Mouse (Mus musculus) R1 (cell line): Measurements from ENCODE around the gene Sqstm1.

ENCODE experiments used
- DNase-seq: peaks from one replicate; pipeline ENCODE4 v3.0.0-alpha.2; 2018; ENCODE audit warnings: low read depth, low spot score

Gene Sqstm1

GRCm38 (mm10) chr11:50230481-50231304 lies 20.1 kb upstream of the Sqstm1 start:
- DNase-seq: peak; percentile 55

GRCm38 (mm10) chr11:50229252-50229910 lies 18.8 kb upstream of the Sqstm1 start:
- DNase-seq: no peak

GRCm38 (mm10) chr11:50228772-50229171 lies 18.1 kb upstream of the Sqstm1 start:
- no peak for DNase-seq

- no peak for DNase-seq
Measured at GRCm38 (mm10) chr11:50227736-50228135, 17.1 kb upstream of the Sqstm1 start.

GRCm38 (mm10) chr11:50227226-50227625 lies 16.6 kb upstream of the Sqstm1 start:
- DNase-seq: no peak

GRCm38 (mm10) chr11:50226406-50226805 lies 15.8 kb upstream of the Sqstm1 start:
- no peak for DNase-seq

- DNase-seq: peak; percentile 38
Measured at GRCm38 (mm10) chr11:50225611-50226378, 15.2 kb upstream of the Sqstm1 start.

GRCm38 (mm10) chr11:50224671-50225530 lies 14.3 kb upstream of the Sqstm1 start:
- peak; percentile 84 for DNase-seq

- no peak for DNase-seq
Measured at GRCm38 (mm10) chr11:50223783-50224662, 13.4 kb upstream of the Sqstm1 start.

- no peak for DNase-seq
Measured at GRCm38 (mm10) chr11:50222559-50223276, 12.1 kb upstream of the Sqstm1 start.

- DNase-seq: peak; percentile 91
Measured at GRCm38 (mm10) chr11:50219833-50220232, 9.2 kb upstream of the Sqstm1 start.

GRCm38 (mm10) chr11:50217811-50218210 lies 7.2 kb upstream of the Sqstm1 start:
- peak; percentile 89 for DNase-seq

GRCm38 (mm10) chr11:50216724-50217366 lies 6.2 kb upstream of the Sqstm1 start:
- no peak for DNase-seq

- no peak for DNase-seq
Measured at GRCm38 (mm10) chr11:50215633-50216032, 5.0 kb upstream of the Sqstm1 start.

GRCm38 (mm10) chr11:50214631-50215030 lies 4.0 kb upstream of the Sqstm1 start:
- DNase-seq: no peak

GRCm38 (mm10) chr11:50212848-50213758 lies 2.5 kb upstream of the Sqstm1 start:
- peak; percentile 72 for DNase-seq

- DNase-seq: no peak
Measured at GRCm38 (mm10) chr11:50212060-50212739, 1.6 kb upstream of the Sqstm1 start.
